Mouse (Mus musculus) urinary bladder, postnatal 25 days (tissue): ENCODE data around the gene Fkbp2.

Source experiments
- DNase-seq: peaks from one replicate; pipeline ENCODE4 v3.0.0; 2022; ENCODE audit warnings: low spot score

Fkbp2 gene

GRCm38 (mm10) chr19:6940396-6941351, 39.6 kb downstream of the Fkbp2 start:
- DNase-seq, result no peak

- DNase-seq, result no peak
These were observed 40.9 kb downstream of the Fkbp2 start for GRCm38 (mm10) chr19:6939106-6940002.

- no peak for DNase-seq
These were observed 42.5 kb downstream of the Fkbp2 start for GRCm38 (mm10) chr19:6937541-6938465.

GRCm38 (mm10) chr19:6936299-6936698, 44.0 kb downstream of the Fkbp2 start:
- DNase-seq, result no peak

GRCm38 (mm10) chr19:6934195-6934977, 45.9 kb downstream of the Fkbp2 start, which contains the start of gene Kcnk4:
Kcnk4 (minus strand) TSS chr19:6934515.
- no peak for DNase-seq

GRCm38 (mm10) chr19:6933436-6934194, 46.7 kb downstream of the Fkbp2 start:
- no peak for DNase-seq

GRCm38 (mm10) chr19:6933102-6933435, 47.2 kb downstream of the Fkbp2 start:
- DNase-seq, result no peak

- no peak for DNase-seq
These were observed 48.3 kb downstream of the Fkbp2 start for GRCm38 (mm10) chr19:6932018-6932417.

- no peak for DNase-seq
These were observed 49.3 kb downstream of the Fkbp2 start for GRCm38 (mm10) chr19:6931002-6931401.

- DNase-seq, result no peak
These were observed 52.2 kb downstream of the Fkbp2 start for GRCm38 (mm10) chr19:6928080-6928479.
